Mouse (Mus musculus): ENCODE measurements at regions not wholly inside any gene's neighbourhood (a gene's known extent, or its start where the extent isn't known, plus 50 kb on each side); places are given as distances from the start of the nearest gene placed in this dataset.

- DNase-seq (ENCODE audit: low spot score in 2 of 2): peak in 1 of 2 experiments; percentile 35
Measured at GRCm38 (mm10) chr15:27405721-27406161, 60.7 kb upstream of the Ank start.

- DNase-seq (ENCODE audit: low spot score in 2 of 2): no peak
Measured at GRCm38 (mm10) chr15:27409856-27410255, 56.6 kb upstream of the Ank start.

- DNase-seq (ENCODE audit: low spot score in 2 of 2): no peak
Measured at GRCm38 (mm10) chr15:27412304-27412703, 54.2 kb upstream of the Ank start.

- no peak for DNase-seq (ENCODE audit: low spot score in 2 of 2)
Measured at GRCm38 (mm10) chr15:27412761-27413160, 53.7 kb upstream of the Ank start.

GRCm38 (mm10) chr15:27413486-27413885, 53.0 kb upstream of the Ank start:
- no peak for DNase-seq (ENCODE audit: low spot score in 2 of 2)

- DNase-seq (ENCODE audit: low spot score in 2 of 2): no peak
Measured at GRCm38 (mm10) chr15:27414819-27415218, 51.7 kb upstream of the Ank start.
